10 mouse cellular contexts compared by ENCODE assay signal in genomic region chr3:153968549-153968948, GRCm38 (mm10). TPM values are rescaled to one million over a fixed set of nuclear protein-coding genes. Genes with fewer than 3 reads are reported as not detected.
DNase-seq lines count a peak whose midpoint lies in the region; ATAC-seq and TF ChIP-seq lines count a peak whose summit lies in the region.
"Had no signal": no experiment of that assay in that cellular context is flagged by ENCODE, and none has a peak within 500 bp of the region (broad histone marks: within the 10 kb centered on the region; RNA-seq: fewer than 3 reads in every experiment).

No protein-coding gene starts in this region.

- DNase-seq in hindbrain, embryonic 10.5 days (ENCODE audit: low spot score) = peak; percentile 61
- DNase-seq in c-Kit-positive CD71-negative TER-119-negative erythroid progenitor cells, embryonic 14.5 days (ENCODE audit: low read depth) = peak; percentile 62
- DNase-seq in frontal cortex, adult 2 months (ENCODE audit: extremely low spot score in 1 of 2, low spot score in 1 of 2) = peak; percentile 43 to 80
- peak; percentile 70 to 79 (median 70) for DNase-seq in liver, embryonic 14.5 days (ENCODE audit: low read depth in 3 of 3, low spot score in 3 of 3)
- DNase-seq in stomach, postnatal 0 days (ENCODE audit: low spot score) = peak; percentile 39
- DNase-seq in urinary bladder, postnatal 4 days (ENCODE audit: low spot score in 2 of 2) = no peak

- peaks cover 30% of the 10 kb centered on the region for H3K27me3 ChIP-seq in hindbrain, embryonic 10.5 days (ENCODE audit: insufficient read depth, poor library complexity, severe bottlenecking)
- H3K27me3 ChIP-seq in hindbrain, embryonic 13.5 days = peaks cover 14% of the 10 kb centered on the region; the same call in 1 of the 2 replicates
- H3K27me3 ChIP-seq in ES-Bruce4 (ENCODE audit: control insufficient read depth, insufficient read depth, low read length, poor library complexity, severe bottlenecking) = peaks cover 2% of the 10 kb centered on the region; the same call in 1 of the 2 replicates
- peaks cover 14% of the 10 kb centered on the region for H3K27me3 ChIP-seq in liver, embryonic 14.5 days (ENCODE audit: control insufficient read depth, insufficient read depth, low read length)
- H3K27me3 ChIP-seq in stomach, postnatal 0 days (ENCODE audit: control insufficient read depth, insufficient read depth, low read length) = no peaks in the 10 kb centered on the region

- no peak overlapping the region for H3K4me2 ChIP-seq in hindbrain, embryonic 13.5 days
- H3K4me2 ChIP-seq in liver, embryonic 14.5 days (ENCODE audit: low read depth) = no peak overlapping the region
- H3K4me2 ChIP-seq in stomach, postnatal 0 days (replicated peaks; ENCODE audit: low read depth) = no peak overlapping the region
- H3K4me2 ChIP-seq: embryonic facial prominence, embryonic 15.5 days; limb, embryonic 13.5 days had no signal

- 40% methylated on average over 4 of the region's 4 CpGs for WGBS in hindbrain, embryonic 10.5 days
- 38% methylated on average over 4 of the region's 4 CpGs for WGBS in hindbrain, embryonic 13.5 days
- 45% methylated on average over 4 of the region's 4 CpGs for WGBS in liver, embryonic 14.5 days (ENCODE audit: insufficient replicate concordance)
- WGBS in stomach, postnatal 0 days = 52% methylated on average over 4 of the region's 4 CpGs

- H3K36me3 ChIP-seq in hindbrain, embryonic 10.5 days = no peaks in the 10 kb centered on the region
- H3K36me3 ChIP-seq in hindbrain, embryonic 13.5 days = no peaks in the 10 kb centered on the region
- H3K36me3 ChIP-seq in ES-Bruce4 (ENCODE audit: control insufficient read depth, insufficient read depth, low read length, poor library complexity, severe bottlenecking) = no peaks in the 10 kb centered on the region
- H3K36me3 ChIP-seq in liver, embryonic 14.5 days (replicated peaks; ENCODE audit: control insufficient read depth, insufficient read depth, low read depth) = no peaks in the 10 kb centered on the region
- no peaks in the 10 kb centered on the region for H3K36me3 ChIP-seq in stomach, postnatal 0 days (ENCODE audit: control insufficient read depth, insufficient read depth, low read length)
- H3K36me3 ChIP-seq: embryonic facial prominence, embryonic 15.5 days; limb, embryonic 13.5 days had no signal

- TF ChIP-seq POLR2A in ES-Bruce4 (IDR thresholded peaks at IDR 0.05; ENCODE audit: insufficient read depth, low read length) = no peak

- H3K9me3 ChIP-seq in hindbrain, embryonic 10.5 days = 0 out of 2 replicates have a peak, but pooled peaks cover 2% of the 10 kb centered on the region
- no peaks in the 10 kb centered on the region for H3K9me3 ChIP-seq in hindbrain, embryonic 13.5 days
- H3K9me3 ChIP-seq in ES-Bruce4 (replicated peaks; ENCODE audit: control insufficient read depth, insufficient read depth, low read length, poor library complexity, severe bottlenecking) = no peaks in the 10 kb centered on the region; the same call in 1 of the 2 replicates
- no peaks in the 10 kb centered on the region for H3K9me3 ChIP-seq in liver, embryonic 14.5 days (ENCODE audit: control insufficient read depth, low read length)
- H3K9me3 ChIP-seq in stomach, postnatal 0 days (ENCODE audit: control insufficient read depth, low read length) = no peaks in the 10 kb centered on the region
- H3K9me3 ChIP-seq: embryonic facial prominence, embryonic 15.5 days; limb, embryonic 13.5 days had no signal

- H3K9ac ChIP-seq in hindbrain, embryonic 13.5 days = no peak overlapping the region
- no peak overlapping the region for H3K9ac ChIP-seq in ES-Bruce4 (ENCODE audit: low read depth, poor library complexity, severe bottlenecking)
- H3K9ac ChIP-seq in liver, embryonic 14.5 days (replicated peaks) = no peak overlapping the region
- no peak overlapping the region for H3K9ac ChIP-seq in stomach, postnatal 0 days (ENCODE audit: low read length)
- H3K9ac ChIP-seq: embryonic facial prominence, embryonic 15.5 days; limb, embryonic 13.5 days had no signal

- no peak overlapping the region for H3K4me3 ChIP-seq in hindbrain, embryonic 10.5 days
- H3K4me3 ChIP-seq in hindbrain, embryonic 13.5 days = no peak overlapping the region
- H3K4me3 ChIP-seq in ES-Bruce4 (ENCODE audit: low read depth, low read length) = no peak overlapping the region
- H3K4me3 ChIP-seq in liver, embryonic 14.5 days (ENCODE audit: insufficient read depth in 1 of 2, low read depth in 2 of 2, low read length in 2 of 2) = no peak overlapping the region
- no peak overlapping the region for H3K4me3 ChIP-seq in stomach, postnatal 0 days (ENCODE audit: low read depth, low read length)
- H3K4me3 ChIP-seq: embryonic facial prominence, embryonic 15.5 days; limb, embryonic 13.5 days had no signal

- no peak for ATAC-seq in hindbrain, embryonic 13.5 days (ENCODE audit: low FRiP score)
- peak; percentile 64 for ATAC-seq in liver, embryonic 14.5 days (ENCODE audit: insufficient read depth)
- ATAC-seq in stomach, postnatal 0 days (ENCODE audit: low FRiP score, low TSS enrichment) = no peak

- no peak overlapping the region for H3K27ac ChIP-seq in hindbrain, embryonic 10.5 days
- no peak overlapping the region for H3K27ac ChIP-seq in hindbrain, embryonic 13.5 days
- no peak overlapping the region for H3K27ac ChIP-seq in ES-Bruce4 (ENCODE audit: insufficient read depth, low read length)
- H3K27ac ChIP-seq in liver, embryonic 14.5 days = no peak overlapping the region
- H3K27ac ChIP-seq in stomach, postnatal 0 days (replicated peaks) = no peak overlapping the region
- H3K27ac ChIP-seq: embryonic facial prominence, embryonic 15.5 days; limb, embryonic 13.5 days had no signal

- TF ChIP-seq CTCF in ES-Bruce4 (IDR thresholded peaks at IDR 0.05; ENCODE audit: low read depth, low read length) = peak; percentile 2
- peak; percentile 84 for TF ChIP-seq CTCF in liver, embryonic 14.5 days (IDR thresholded peaks at IDR 0.05; ENCODE audit: low read depth)
- peak; percentile 74 for TF ChIP-seq CTCF in stomach, postnatal 0 days (IDR thresholded peaks at IDR 0.05; ENCODE audit: low read depth)

- H3K4me1 ChIP-seq in hindbrain, embryonic 10.5 days (replicated peaks) = peaks cover 10% of the 10 kb centered on the region
- H3K4me1 ChIP-seq in hindbrain, embryonic 13.5 days (replicated peaks) = no peaks in the 10 kb centered on the region; the same call in 1 of the 2 replicates
- H3K4me1 ChIP-seq in ES-Bruce4 (ENCODE audit: control insufficient read depth, insufficient read depth, low read length) = no peaks in the 10 kb centered on the region
- no peaks in the 10 kb centered on the region for H3K4me1 ChIP-seq in liver, embryonic 14.5 days (replicated peaks; ENCODE audit: control insufficient read depth in 2 of 2, insufficient read depth in 2 of 2, low read length in 1 of 2)
- no peaks in the 10 kb centered on the region for H3K4me1 ChIP-seq in stomach, postnatal 0 days (replicated peaks; ENCODE audit: control insufficient read depth, insufficient read depth)

- no peak for TF ChIP-seq EP300 in ES-Bruce4 (IDR thresholded peaks at IDR 0.05; ENCODE audit: insufficient read depth, low read depth, low read length)
- no peak for TF ChIP-seq EP300 in liver, embryonic 14.5 days (IDR thresholded peaks at IDR 0.05; ENCODE audit: low read depth)
- TF ChIP-seq EP300 in stomach, postnatal 0 days (optimal IDR thresholded peaks at IDR 0.05) = no peak

RNA-seq across cellular contexts. Expression of gene Slc44a5, which starts 4.7 kb away (rescaled TPM):
- 4.5 and 7.6 TPM in 2 replicates for polyA plus RNA-seq in hindbrain, embryonic 10.5 days (2016; fragmentation: Nextera tagmentation; extraction: Ambion mirVana)
- 6.4 and 6.5 TPM in 2 replicates for polyA plus RNA-seq in hindbrain, embryonic 13.5 days (2015; fragmentation: Nextera tagmentation; extraction: Ambion mirVana)
- polyA plus RNA-seq in ES-Bruce4 (2011; ENCODE audit: insufficient read depth, insufficient read length, low read depth, missing spikeins) = 0.12 and 0.32 TPM in 2 replicates
- 6.6 and 8.3 TPM in 2 replicates for polyA plus RNA-seq in frontal cortex, adult 2 months (2012; rRNA removed)
- polyA plus RNA-seq in liver, embryonic 14.5 days (2012; rRNA removed) = 0.31 and 0.48 TPM in 2 replicates
- polyA plus RNA-seq in liver, embryonic 14.5 days (2014; fragmentation: Nextera tagmentation; extraction: Ambion mirVana) = 0.18 and 0.39 TPM in 2 replicates
- polyA plus RNA-seq in stomach, postnatal 0 days (2015; fragmentation: Nextera tagmentation; extraction: Ambion mirVana) = 0.40 and 0.53 TPM in 2 replicates

RNA-seq across cellular contexts. Expression of gene Acadm, which starts 24.1 kb away (rescaled TPM):
- 43.1 and 51.4 TPM in 2 replicates for polyA plus RNA-seq in hindbrain, embryonic 10.5 days (2016; fragmentation: Nextera tagmentation; extraction: Ambion mirVana)
- 55.6 and 63.7 TPM in 2 replicates for polyA plus RNA-seq in hindbrain, embryonic 13.5 days (2015; fragmentation: Nextera tagmentation; extraction: Ambion mirVana)
- 88.7 and 105 TPM in 2 replicates for polyA plus RNA-seq in ES-Bruce4 (2011; ENCODE audit: insufficient read depth, insufficient read length, low read depth, missing spikeins)
- polyA plus RNA-seq in frontal cortex, adult 2 months (2012; rRNA removed) = 81.7 and 90.0 TPM in 2 replicates
- polyA plus RNA-seq in liver, embryonic 14.5 days (2012; rRNA removed) = 38.8 and 42.1 TPM in 2 replicates
- 57.0 and 60.3 TPM in 2 replicates for polyA plus RNA-seq in liver, embryonic 14.5 days (2014; fragmentation: Nextera tagmentation; extraction: Ambion mirVana)
- polyA plus RNA-seq in stomach, postnatal 0 days (2015; fragmentation: Nextera tagmentation; extraction: Ambion mirVana) = 85.5 and 88.0 TPM in 2 replicates

RNA-seq across cellular contexts. Expression of gene Rabggtb, which starts 55.7 kb away (rescaled TPM):
- polyA plus RNA-seq in hindbrain, embryonic 10.5 days (2016; fragmentation: Nextera tagmentation; extraction: Ambion mirVana) = 31.3 and 44.6 TPM in 2 replicates
- polyA plus RNA-seq in hindbrain, embryonic 13.5 days (2015; fragmentation: Nextera tagmentation; extraction: Ambion mirVana) = 44.9 and 46.1 TPM in 2 replicates
- polyA plus RNA-seq in ES-Bruce4 (2011; ENCODE audit: insufficient read depth, insufficient read length, low read depth, missing spikeins) = 140 and 143 TPM in 2 replicates
- 66.9 and 73.9 TPM in 2 replicates for polyA plus RNA-seq in frontal cortex, adult 2 months (2012; rRNA removed)
- polyA plus RNA-seq in liver, embryonic 14.5 days (2012; rRNA removed) = 80.9 and 85.5 TPM in 2 replicates
- polyA plus RNA-seq in liver, embryonic 14.5 days (2014; fragmentation: Nextera tagmentation; extraction: Ambion mirVana) = 45.5 and 52.4 TPM in 2 replicates
- polyA plus RNA-seq in stomach, postnatal 0 days (2015; fragmentation: Nextera tagmentation; extraction: Ambion mirVana) = 27.5 and 29.8 TPM in 2 replicates

Comparison
In these comparisons a context has a peak if more than half of its experiments do, and no peak if none do; other contexts are left out.
1. DNase-seq: peak in hindbrain, embryonic 10.5 days (single experiment), c-Kit-positive CD71-negative TER-119-negative erythroid progenitor cells, embryonic 14.5 days (single experiment), frontal cortex, adult 2 months (2 of 2), liver, embryonic 14.5 days (3 of 3) and stomach, postnatal 0 days (single experiment); none in urinary bladder, postnatal 4 days (0 of 2).
2. CTCF ChIP-seq: peak in every context shown above with its lines; median percentile 84 in liver, embryonic 14.5 days; 74 in stomach, postnatal 0 days; 2 in ES-Bruce4.